Mouse (Mus musculus) liver, embryonic 15.5 days (tissue): ENCODE results near the gene Acot4. TPM values are rescaled to one million over a fixed set of nuclear protein-coding genes. Genes with fewer than 3 reads are reported as not detected.
A peak's percentile ranks its signal among the peaks of the same experiment; 100 is the strongest.
"Not testable (repeated sequence)": the region's sequence is repeated elsewhere in the genome, so short reads cannot be mapped to it uniquely, and the experiment has no call there.

Experiments
- ATAC-seq: fragments of 200-750 bp; cut with Nextera tagmentation; 2 replicates; pipeline ENCODE4 v1.8.0; 2017; ENCODE audit warnings: moderate number of reproducible peaks, mild to moderate bottlenecking, moderate library complexity; ENCODE audit not compliant: insufficient read depth
- H3K27ac ChIP-seq: fragments of 300-500 bp; sonication (generic); replicated peaks from 2 replicates; pipeline ENCODE4 v1.5.1; 2015; ENCODE audit warnings: mild to moderate bottlenecking, inconsistent platforms
- H3K27me3 ChIP-seq: fragments of 300-500 bp; sonication (generic); 2 replicates; pipeline ENCODE4 v1.6.1; 2015; ENCODE audit warnings: mild to moderate bottlenecking, inconsistent platforms
- H3K36me3 ChIP-seq: fragments of 300-500 bp; sonication (generic); replicated peaks from 2 replicates; pipeline ENCODE4 v1.6.1; 2015; ENCODE audit warnings: moderate library complexity, mild to moderate bottlenecking, inconsistent platforms
- H3K4me1 ChIP-seq: fragments of 300-500 bp; sonication (generic); replicated peaks from 2 replicates; pipeline ENCODE4 v1.6.1; 2015; ENCODE audit warnings: inconsistent platforms
- H3K4me2 ChIP-seq: fragments of 300-500 bp; sonication (generic); 2 replicates; pipeline ENCODE4 v1.6.1; 2015; ENCODE audit warnings: moderate library complexity, mild to moderate bottlenecking, inconsistent platforms
- H3K4me3 ChIP-seq: fragments of 300-500 bp; sonication (generic); replicated peaks from 2 replicates; pipeline ENCODE4 v1.5.1; 2015; ENCODE audit warnings: mild to moderate bottlenecking, inconsistent platforms
- H3K9ac ChIP-seq: fragments of 300-500 bp; sonication (generic); 2 replicates; pipeline ENCODE4 v1.6.1; 2015; ENCODE audit warnings: moderate library complexity, mild to moderate bottlenecking, inconsistent platforms
- H3K9me3 ChIP-seq: fragments of 300-500 bp; sonication (generic); replicated peaks from 2 replicates; pipeline ENCODE4 v1.6.1; 2016; ENCODE audit warnings: inconsistent platforms
- WGBS: fragments of 180-500 bp; shearing (Covaris S2); methylation state at CpG from one replicate; pipeline ENCODE4 v1.1.7; 2015; ENCODE audit warnings: mixed read lengths; ENCODE audit not compliant: insufficient replicate concordance; 5-methylcytosine and 5-hydroxymethylcytosine counted together
- polyA plus RNA-seq: library from polyadenylated mRNA; unstranded; fragments of >200 nt; fragmentation: Nextera tagmentation; extraction: Ambion mirVana; gene quantifications from 2 replicates; pipeline ENCODE4 v1.2.1, GENCODE M21; 2015

Gene Acot4
- polyA plus RNA-seq, 1 experiment from 2014 or later: 10.4 TPM

- 3% methylated on average over 41 of the region's 46 CpGs for WGBS
- Histone ChIP-seq H3K36me3 (no peaks in the 10 kb centered on the region), H3K4me3 (peak overlapping the region; percentile 49), H3K4me1 (no peaks in the 10 kb centered on the region; the same call in 1 of the 2 replicates), H3K4me2 (peak overlapping the region; percentile 59), H3K27ac (peak overlapping the region; percentile 34; the same call in 1 of the 2 replicates), H3K9ac (no peak overlapping the region), H3K9me3 (no peaks in the 10 kb centered on the region), H3K27me3 (peaks cover 38% of the 10 kb centered on the region)
- peak; percentile 49; the same call in 1 of the 2 replicates for ATAC-seq
Measured at GRCm38 (mm10) chr12:84053679-84054391, 15.7 kb downstream of the Acot4 start.

- WGBS: 8% methylated on average over 2 of the region's 2 CpGs
Measured at GRCm38 (mm10) chr12:84060946-84061345, 22.8 kb downstream of the Acot4 start.

GRCm38 (mm10) chr12:84062336-84062735, 24.2 kb downstream of the Acot4 start:
- Histone ChIP-seq H3K27ac (no peak overlapping the region), H3K9me3 (no peaks in the 10 kb centered on the region), H3K36me3 (no peaks in the 10 kb centered on the region), H3K4me1 (no peaks in the 10 kb centered on the region), H3K4me3 (no peak overlapping the region), H3K27me3 (peaks cover 9% of the 10 kb centered on the region), H3K9ac (no peak overlapping the region), H3K4me2 (no peak overlapping the region)
- WGBS: 84% methylated on average over 20 of the region's 20 CpGs
- no peak for ATAC-seq

More at GRCm38 (mm10) chr12:84060946-84061345, 22.8 kb downstream of the Acot4 start:
- Histone ChIP-seq H3K4me2 (no peak overlapping the region), H3K4me1 (no peaks in the 10 kb centered on the region), H3K4me3 (no peak overlapping the region), H3K9ac (no peak overlapping the region), H3K27me3 (no peaks in the 10 kb centered on the region), H3K36me3 (no peaks in the 10 kb centered on the region), H3K9me3 (no peaks in the 10 kb centered on the region), H3K27ac (no peak overlapping the region)
- no peak for ATAC-seq

GRCm38 (mm10) chr12:84063228-84063627, 25.0 kb downstream of the Acot4 start:
- Histone ChIP-seq H3K9me3 (no peaks in the 10 kb centered on the region), H3K9ac (no peak overlapping the region), H3K4me2 (no peak overlapping the region), H3K4me1 (no peaks in the 10 kb centered on the region), H3K27me3 (peaks cover 18% of the 10 kb centered on the region), H3K4me3 (no peak overlapping the region), H3K36me3 (no peaks in the 10 kb centered on the region), H3K27ac (no peak overlapping the region)
- 57% methylated on average over 5 of the region's 5 CpGs for WGBS
- no peak for ATAC-seq

- no peaks in the 10 kb centered on the region for H3K36me3 ChIP-seq
- no peak overlapping the region for H3K4me3 ChIP-seq
- H3K9ac ChIP-seq: no peak overlapping the region
- ATAC-seq: no peak
- no peak overlapping the region for H3K27ac ChIP-seq
- H3K4me1 ChIP-seq: no peaks in the 10 kb centered on the region
- WGBS: 63% methylated on average over 2 of the region's 2 CpGs
- H3K4me2 ChIP-seq: no peak overlapping the region
- no peaks in the 10 kb centered on the region for H3K9me3 ChIP-seq
- peaks cover 24% of the 10 kb centered on the region for H3K27me3 ChIP-seq
Measured at GRCm38 (mm10) chr12:84063833-84064232, 25.7 kb downstream of the Acot4 start.

GRCm38 (mm10) chr12:84064621-84065020, 26.4 kb downstream of the Acot4 start:
- Histone ChIP-seq H3K27ac (no peak overlapping the region), H3K4me3 (no peak overlapping the region), H3K4me1 (no peaks in the 10 kb centered on the region), H3K4me2 (no peak overlapping the region), H3K9ac (no peak overlapping the region), H3K9me3 (no peaks in the 10 kb centered on the region), H3K27me3 (peaks cover 31% of the 10 kb centered on the region), H3K36me3 (no peaks in the 10 kb centered on the region)
- 61% methylated on average over 8 of the region's 8 CpGs for WGBS
- ATAC-seq: no peak

GRCm38 (mm10) chr12:84067752-84068151, 29.6 kb downstream of the Acot4 start:
- 59% methylated on average over 4 of the region's 4 CpGs for WGBS
- no peak overlapping the region for H3K4me3 ChIP-seq
- no peaks in the 10 kb centered on the region for H3K36me3 ChIP-seq
- no peak overlapping the region for H3K9ac ChIP-seq
- no peaks in the 10 kb centered on the region for H3K4me1 ChIP-seq
- no peak overlapping the region for H3K27ac ChIP-seq
- no peaks in the 10 kb centered on the region for H3K9me3 ChIP-seq
- ATAC-seq: no peak
- H3K27me3 ChIP-seq: peaks cover 55% of the 10 kb centered on the region
- no peak overlapping the region for H3K4me2 ChIP-seq

GRCm38 (mm10) chr12:84068296-84068695, 30.1 kb downstream of the Acot4 start:
- no peak for ATAC-seq
- H3K27me3 ChIP-seq: peaks cover 58% of the 10 kb centered on the region
- no peaks in the 10 kb centered on the region for H3K9me3 ChIP-seq
- H3K9ac ChIP-seq: no peak overlapping the region
- no peaks in the 10 kb centered on the region for H3K4me1 ChIP-seq
- H3K36me3 ChIP-seq: no peaks in the 10 kb centered on the region
- no peak overlapping the region for H3K4me3 ChIP-seq
- 45% methylated on average over 8 of the region's 8 CpGs for WGBS
- no peak overlapping the region for H3K4me2 ChIP-seq
- H3K27ac ChIP-seq: no peak overlapping the region

- Histone ChIP-seq H3K4me3 (peak within 1 kb of the TSS; percentile 31), H3K9me3 (no peaks in the 10 kb centered on the region), H3K27ac (no peak within 1 kb of the TSS), H3K4me2 (peak within 1 kb of the TSS; percentile 56), H3K36me3 (no peaks in the 10 kb centered on the region), H3K27me3 (peaks cover 58% of the 10 kb centered on the region), H3K9ac (no peak within 1 kb of the TSS), H3K4me1 (no peaks in the 10 kb centered on the region)
- 48% methylated on average over 9 of the region's 9 CpGs for WGBS
- no peak for ATAC-seq
Measured at GRCm38 (mm10) chr12:84068986-84069385, 30.8 kb downstream of the Acot4 start, which contains the start of gene Acot5. Acot5 (plus strand) TSS chr12:84069325.

GRCm38 (mm10) chr12:84069582-84069981, 31.4 kb downstream of the Acot4 start:
- H3K4me3 ChIP-seq: peak overlapping the region; percentile 31
- H3K9ac ChIP-seq, ATAC-seq, H3K9me3 ChIP-seq, H3K4me1 ChIP-seq, H3K27ac ChIP-seq, H3K36me3 ChIP-seq: not testable (repeated sequence)
- peak overlapping the region; percentile 56 for H3K4me2 ChIP-seq
- H3K27me3 ChIP-seq: peaks cover 58% of the 10 kb centered on the region
- WGBS: 2% methylated on average over 47 of the region's 52 CpGs

GRCm38 (mm10) chr12:84071696-84072095, 33.5 kb downstream of the Acot4 start:
- no peak for ATAC-seq
- H3K4me3 ChIP-seq: no peak overlapping the region
- WGBS: 70% methylated on average over 2 of the region's 2 CpGs

More at GRCm38 (mm10) chr12:84071696-84072095, 33.5 kb downstream of the Acot4 start:
- no peaks in the 10 kb centered on the region for H3K9me3 ChIP-seq
- H3K36me3 ChIP-seq: no peaks in the 10 kb centered on the region
- H3K4me1 ChIP-seq: no peaks in the 10 kb centered on the region
- no peak overlapping the region for H3K4me2 ChIP-seq
- H3K9ac ChIP-seq: no peak overlapping the region
- H3K27ac ChIP-seq: no peak overlapping the region
- peaks cover 56% of the 10 kb centered on the region for H3K27me3 ChIP-seq
